Mouse (Mus musculus) forebrain, embryonic 14.5 days (tissue): ENCODE results near the gene Krtap3-3. TPM values are rescaled to one million over a fixed set of nuclear protein-coding genes. Genes with fewer than 3 reads are reported as not detected.

Experiments
- ATAC-seq: fragments of 200-750 bp; cut with Nextera tagmentation; 2 replicates; pipeline ENCODE4 v1.8.0; 2017; ENCODE audit warnings: mild to moderate bottlenecking, moderate library complexity
- DNase-seq: peaks from one replicate; pipeline ENCODE4 v3.0.0-alpha.2; 2015; ENCODE audit warnings: low spot score
- H3K27ac ChIP-seq: fragments of 300-500 bp; sonication (generic); 2 replicates; pipeline ENCODE4 v1.5.1; 2014; ENCODE audit warnings: low read depth, mild to moderate bottlenecking, control low read depth, low read length, moderate library complexity
- H3K27me3 ChIP-seq: fragments of 300-500 bp; sonication (generic); replicated peaks from 2 replicates; pipeline ENCODE4 v1.6.1; 2014; ENCODE audit warnings: low read length, control low read depth, mixed read lengths; ENCODE audit not compliant: control insufficient read depth, insufficient read depth
- H3K36me3 ChIP-seq: fragments of 300-500 bp; sonication (generic); 2 replicates; pipeline ENCODE4 v1.6.1; 2014; ENCODE audit warnings: low read length, control low read depth; ENCODE audit not compliant: control insufficient read depth, insufficient read depth
- H3K4me1 ChIP-seq: fragments of 300-500 bp; sonication (generic); 2 replicates; pipeline ENCODE4 v1.6.1; 2014; ENCODE audit warnings: antibody characterized with exemption, low read length, control low read depth; ENCODE audit not compliant: control insufficient read depth, insufficient read depth
- H3K4me2 ChIP-seq: fragments of 300-500 bp; sonication (generic); 2 replicates; pipeline ENCODE4 v1.6.1; 2014; ENCODE audit warnings: mild to moderate bottlenecking, control low read depth, low read length
- H3K4me3 ChIP-seq: fragments of 300-500 bp; sonication (generic); 2 replicates; pipeline ENCODE4 v1.5.1; 2014; ENCODE audit warnings: low read depth, low read length, control low read depth
- H3K9ac ChIP-seq: fragments of 300-500 bp; sonication (generic); 2 replicates; pipeline ENCODE4 v1.6.1; 2014; ENCODE audit warnings: mild to moderate bottlenecking, low read length, control low read depth, moderate library complexity
- H3K9me3 ChIP-seq: fragments of 300-500 bp; sonication (generic); replicated peaks from 2 replicates; pipeline ENCODE4 v1.6.1; 2016; ENCODE audit warnings: low read length, control low read depth, mixed read lengths; ENCODE audit not compliant: control insufficient read depth
- WGBS: fragments of 180-500 bp; shearing (Covaris S2); extraction: QIAGEN DNeasy Blood & Tissue Kit; methylation state at CpG from one replicate; pipeline ENCODE4 v1.1.7; 2014; 5-methylcytosine and 5-hydroxymethylcytosine counted together
- polyA plus RNA-seq: library from polyadenylated mRNA; unstranded; fragments of >200 nt; fragmentation: Nextera tagmentation; extraction: Ambion mirVana; gene quantifications from 2 replicates; pipeline ENCODE4 v1.2.1, GENCODE M21; 2014

Krtap3-3 gene
- polyA plus RNA-seq, 1 experiment from 2014 or later, result not detected

DNA sequence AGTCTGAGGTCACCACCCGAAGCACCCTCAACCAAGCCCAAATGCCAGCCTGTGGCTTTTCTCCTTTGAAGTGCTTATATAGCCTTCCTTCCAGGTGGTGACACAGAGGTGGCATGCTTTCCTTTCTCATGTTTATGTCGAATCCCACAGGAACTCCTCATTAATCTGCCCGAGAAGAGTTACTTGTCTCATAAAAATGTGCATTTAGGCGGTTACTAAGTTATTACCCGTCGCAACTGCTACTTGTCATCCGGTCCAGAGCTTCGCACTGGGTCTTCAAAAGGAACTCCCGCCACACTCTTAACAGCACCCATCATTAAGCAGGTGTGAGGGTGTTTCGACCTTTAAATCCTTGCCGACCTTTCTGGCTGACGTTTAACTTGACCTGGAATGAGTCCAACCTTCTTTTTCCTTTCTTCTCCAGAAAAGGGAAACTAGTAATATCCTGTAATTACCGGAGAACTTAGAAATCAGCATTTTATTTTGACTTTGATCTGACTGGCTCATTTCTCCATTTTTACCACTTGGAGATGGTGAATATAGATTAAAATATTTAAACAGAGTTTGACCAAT is 29.3 kb downstream of the Krtap3-3 start, which contains the start of gene Krt39:
Gene Krt39 (minus strand): TSS at position 51 of the 573 bp plus-strand sequence.
- no peak within 1 kb of the TSS for H3K27ac ChIP-seq
- no peak within 1 kb of the TSS for H3K9ac ChIP-seq
- H3K27me3 ChIP-seq, result no peaks in the 10 kb centered on the region
- DNase-seq (no peak), ATAC-seq (no peak)
- no peaks in the 10 kb centered on the region for H3K36me3 ChIP-seq
- H3K9me3 ChIP-seq, result no peaks in the 10 kb centered on the region
- no peak within 1 kb of the TSS for H3K4me3 ChIP-seq
- H3K4me1 ChIP-seq, result no peaks in the 10 kb centered on the region
- no peak within 1 kb of the TSS for H3K4me2 ChIP-seq
- WGBS, result 88% methylated on average over 13 of the region's 13 CpGs

DNA sequence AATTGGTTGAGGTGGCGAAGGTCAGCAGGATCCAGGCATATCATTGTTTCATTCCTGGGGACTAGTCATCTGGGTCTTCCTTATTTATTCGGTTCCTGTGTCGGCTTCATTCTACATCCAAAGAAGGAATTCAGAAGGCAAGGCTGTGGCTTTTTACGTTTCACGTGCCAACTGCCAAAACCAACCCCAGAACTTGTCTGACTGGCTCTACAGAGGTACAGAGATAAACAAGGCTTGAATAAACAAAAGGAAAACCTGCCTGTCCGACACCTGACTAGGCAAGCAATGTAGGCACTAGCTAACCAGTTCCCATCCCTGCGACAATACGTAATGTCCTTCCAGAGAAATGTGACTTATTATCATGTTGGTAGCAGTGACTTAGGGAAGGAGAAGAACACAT is 36.6 kb downstream of the Krtap3-3 start:
- WGBS, result 89% methylated on average over 8 of the region's 8 CpGs
- no peaks in the 10 kb centered on the region for H3K4me1 ChIP-seq
- no peak for ATAC-seq
- no peak overlapping the region for H3K4me3 ChIP-seq
- H3K36me3 ChIP-seq, result no peaks in the 10 kb centered on the region
- no peak overlapping the region for H3K9ac ChIP-seq
- H3K27ac ChIP-seq, result no peak overlapping the region
- no peak for DNase-seq
- no peaks in the 10 kb centered on the region for H3K9me3 ChIP-seq
- H3K4me2 ChIP-seq, result no peak overlapping the region
- no peaks in the 10 kb centered on the region for H3K27me3 ChIP-seq

Other genes with a start within 250 kb of the Krtap3-3 start
- gene Krt25, start 227.9 kb downstream of the Krtap3-3 start, polyA plus RNA-seq, result 0.14 TPM in 1 of 2 replicates, not detected in the other
- not detected in 2 replicates for gene Krt26, start 212.9 kb downstream of the Krtap3-3 start, polyA plus RNA-seq
- gene Krt27, start 199.8 kb downstream of the Krtap3-3 start, polyA plus RNA-seq, result not detected in 2 replicates
- gene Krt28, start 176.0 kb downstream of the Krtap3-3 start, polyA plus RNA-seq, result 0.17 and 0.34 TPM in 2 replicates
- gene Krt10, start 161.5 kb downstream of the Krtap3-3 start, polyA plus RNA-seq, result 30.9 and 33.3 TPM in 2 replicates
- 0.23 TPM in 1 of 2 replicates, not detected in the other for gene Krt12, start 128.6 kb downstream of the Krtap3-3 start, polyA plus RNA-seq
- gene Krt20, start 112.7 kb downstream of the Krtap3-3 start, polyA plus RNA-seq, result not detected in 2 replicates
- 0.10 TPM in 1 of 2 replicates, not detected in the other for gene Krt23, start 57.7 kb downstream of the Krtap3-3 start, polyA plus RNA-seq
- not detected in 2 replicates for gene Krt39, start 29.5 kb downstream of the Krtap3-3 start, polyA plus RNA-seq
- gene Krt40, start 7.7 kb downstream of the Krtap3-3 start, polyA plus RNA-seq, result not detected in 2 replicates
- gene Krtap3-2, start 6.0 kb upstream of the Krtap3-3 start, polyA plus RNA-seq, result not detected in 2 replicates
- gene Gm11939, start 8.6 kb upstream of the Krtap3-3 start, polyA plus RNA-seq, result not detected in 2 replicates
- not detected in 2 replicates for gene Krtap3-1, start 15.8 kb upstream of the Krtap3-3 start, polyA plus RNA-seq
- not detected in 2 replicates for gene Krtap1-5, start 30.2 kb upstream of the Krtap3-3 start, polyA plus RNA-seq
- not detected in 2 replicates for gene Krtap1-4, start 32.8 kb upstream of the Krtap3-3 start, polyA plus RNA-seq
- gene Krtap1-3, start 40.5 kb upstream of the Krtap3-3 start, polyA plus RNA-seq, result not detected in 2 replicates
- gene Krtap9-3, start 47.2 kb upstream of the Krtap3-3 start, polyA plus RNA-seq, result not detected in 2 replicates
- not detected in 2 replicates for gene Gm11938, start 52.4 kb upstream of the Krtap3-3 start, polyA plus RNA-seq
- not detected in 2 replicates for gene Gm11937, start 59.3 kb upstream of the Krtap3-3 start, polyA plus RNA-seq
- not detected in 2 replicates for gene Krtap2-4, start 64.0 kb upstream of the Krtap3-3 start, polyA plus RNA-seq
- not detected in 2 replicates for gene Gm11562, start 69.6 kb upstream of the Krtap3-3 start, polyA plus RNA-seq
- not detected in 2 replicates for gene Krtap4-1, start 77.4 kb upstream of the Krtap3-3 start, polyA plus RNA-seq
- gene Krtap4-2, start 84.2 kb upstream of the Krtap3-3 start, polyA plus RNA-seq, result not detected in 2 replicates
- not detected in 2 replicates for gene Krtap4-7, start 93.2 kb upstream of the Krtap3-3 start, polyA plus RNA-seq
- not detected in 2 replicates for gene Gm11555, start 99.4 kb upstream of the Krtap3-3 start, polyA plus RNA-seq
- not detected in 2 replicates for gene Gm11563, start 108.1 kb upstream of the Krtap3-3 start, polyA plus RNA-seq
- gene Krtap4-6, start 115.1 kb upstream of the Krtap3-3 start, polyA plus RNA-seq, result not detected in 2 replicates
- not detected in 2 replicates for gene Gm14190, start 139.9 kb upstream of the Krtap3-3 start, polyA plus RNA-seq
- gene Gm14180, start 183.4 kb upstream of the Krtap3-3 start, polyA plus RNA-seq, result not detected in 2 replicates
- not detected in 2 replicates for gene Gm11595, start 222.0 kb upstream of the Krtap3-3 start, polyA plus RNA-seq
- gene Krtap4-8, start 229.8 kb upstream of the Krtap3-3 start, polyA plus RNA-seq, result not detected in 2 replicates
- gene Krtap4-9, start 234.3 kb upstream of the Krtap3-3 start, polyA plus RNA-seq, result not detected in 2 replicates
- not detected in 2 replicates for gene Gm11596, start 242.6 kb upstream of the Krtap3-3 start, polyA plus RNA-seq
- not detected in 2 replicates for gene Gm11569, start 248.1 kb upstream of the Krtap3-3 start, polyA plus RNA-seq